Mouse (Mus musculus): Measurements from ENCODE around the gene Mxd3. TPM values are rescaled to one million over a fixed set of nuclear protein-coding genes. Genes with fewer than 3 reads are reported as not detected.

Gene Mxd3
- total and polyA plus RNA-seq, 3 experiments: 4.1 to 7.3 (median 6.9) TPM

DNA sequence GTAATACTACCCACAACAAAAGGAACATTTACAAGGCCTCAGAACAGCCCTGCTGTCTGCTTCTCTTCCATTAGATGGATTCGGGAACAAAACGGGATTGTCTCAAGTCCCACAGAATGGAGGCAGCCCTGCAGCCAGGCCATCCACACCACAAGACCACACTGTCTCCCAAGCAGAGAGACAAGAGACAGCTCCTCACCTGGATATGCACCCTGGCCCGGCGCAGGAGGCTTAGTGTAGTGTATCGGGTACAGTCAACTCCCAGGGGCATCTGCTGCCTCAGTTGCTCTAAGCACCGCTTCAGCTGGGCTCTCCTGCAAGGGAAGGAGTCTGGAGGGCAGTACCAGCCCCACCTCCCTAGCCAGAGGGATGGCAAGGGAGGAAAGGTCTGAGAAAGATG is 1.5 kb downstream of the Mxd3 start:
- DNase-seq (ENCODE audit: extremely low read depth): no peak
- no peaks in the 10 kb centered on the region for H3K9me3 ChIP-seq (replicated peaks; ENCODE audit: low read length)
- H3K27ac ChIP-seq (ENCODE audit: insufficient read depth, low read depth): no peak overlapping the region
- peaks cover 27 to 44% of the 10 kb centered on the region in 2 experiments for H3K4me1 ChIP-seq (ENCODE audit: control insufficient read depth in 1 of 2, insufficient read depth in 2 of 2)
- H3K36me3 ChIP-seq (replicated peaks in 1 of 2; ENCODE audit: control insufficient read depth in 1 of 2, insufficient read depth in 1 of 2, low read length in 1 of 2): peaks cover 29 to 33% of the 10 kb centered on the region in 2 experiments
- no peak overlapping the region for H3K4me3 ChIP-seq (replicated peaks in 1 of 3; ENCODE audit: low read depth in 2 of 3, low read length in 2 of 3, poor library complexity in 1 of 3)
- in situ Hi-C loops (cut with MboI; ENCODE audit: low pct_ligation_motif_present, low pct_unique_long_range_greater_than_20kb, low sequenced_read_pairs) (no loop called here), dilution Hi-C loops (cut with MboI; ENCODE audit: extremely low pct_ligation_motif_present, extremely low pct_unique_long_range_greater_than_20kb, low sequenced_read_pairs) (no loop called here)
- H3K4me2 ChIP-seq (ENCODE audit: insufficient read depth, low read depth, poor library complexity, severe bottlenecking): no peak overlapping the region
- H3K79me2 ChIP-seq (replicated peaks; ENCODE audit: control insufficient read depth, extremely low read depth, insufficient read depth, poor library complexity, severe bottlenecking): peaks cover 10% of the 10 kb centered on the region
- TF ChIP-seq BHLHE40 (IDR thresholded peaks at IDR 0.05; ENCODE audit: low read depth, low read length) (no peak), TBP (conservative IDR thresholded peaks at IDR 0.05; ENCODE audit: low read depth, low read length) (no peak), SIN3A (IDR thresholded peaks at IDR 0.05; ENCODE audit: low read length) (no peak), ZNF384 (IDR thresholded peaks at IDR 0.05; ENCODE audit: low read depth, low read length) (no peak), TCF12 (IDR thresholded peaks at IDR 0.05; ENCODE audit: low read depth, low read length) (no peak), SMC3 (IDR thresholded peaks at IDR 0.05; ENCODE audit: low read depth, low read length) (no peak), ZMIZ1 (IDR thresholded peaks at IDR 0.05; ENCODE audit: low read depth, low read length) (no peak), ZC3H11A (IDR thresholded peaks at IDR 0.05; ENCODE audit: low read depth, low read length) (no peak), JUND (conservative IDR thresholded peaks at IDR 0.05; ENCODE audit: low read depth, low read length) (no peak), IRF4 (IDR thresholded peaks at IDR 0.05; ENCODE audit: low read depth, low read length) (no peak), HCFC1 (IDR thresholded peaks at IDR 0.05; ENCODE audit: low read depth, low read length) (no peak), E2F4 (IDR thresholded peaks at IDR 0.05; ENCODE audit: insufficient replicate concordance, low read depth, low read length) (no peak), EP300 (IDR thresholded peaks at IDR 0.05; ENCODE audit: low read length) (no peak)
- no peak overlapping the region for H3K9ac ChIP-seq (ENCODE audit: insufficient read depth, low read depth)
- H3K27me3 ChIP-seq (replicated peaks): no peaks in the 10 kb centered on the region

DNA sequence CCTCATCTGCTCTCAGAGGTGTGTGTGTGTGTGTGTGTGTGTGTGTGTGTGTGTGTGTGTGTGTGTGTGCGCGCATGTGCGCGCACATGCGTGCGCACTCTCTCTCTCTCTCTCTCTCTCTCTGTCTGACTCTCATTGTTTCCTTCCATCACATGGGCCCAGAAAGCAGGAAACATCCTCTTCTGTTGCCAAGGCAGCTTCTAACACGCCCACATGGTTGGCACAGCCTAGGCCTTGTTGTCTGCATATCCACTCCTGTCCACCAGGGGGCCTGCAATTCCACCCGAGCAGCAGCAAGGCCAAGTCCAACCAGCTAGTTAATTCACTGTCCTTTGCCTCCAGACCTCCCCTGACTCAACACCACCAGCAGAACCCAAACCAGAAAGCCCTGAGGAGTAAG is 2.0 kb downstream of the Mxd3 start:
- Histone ChIP-seq H3K79me2 (replicated peaks; ENCODE audit: control insufficient read depth, extremely low read depth, insufficient read depth, poor library complexity, severe bottlenecking) (peaks cover 15% of the 10 kb centered on the region), H3K36me3 (replicated peaks in 1 of 2; ENCODE audit: control insufficient read depth in 1 of 2, insufficient read depth in 1 of 2, low read length in 1 of 2) (peaks cover 29 to 36% of the 10 kb centered on the region in 2 experiments), H3K4me1 (ENCODE audit: control insufficient read depth in 1 of 2, insufficient read depth in 2 of 2) (peaks cover 27 to 48% of the 10 kb centered on the region in 2 experiments), H3K4me3 (replicated peaks in 1 of 3; ENCODE audit: low read depth in 2 of 3, low read length in 2 of 3, poor library complexity in 1 of 3) (no peak overlapping the region), H3K27me3 (replicated peaks) (no peaks in the 10 kb centered on the region), H3K9ac (ENCODE audit: insufficient read depth, low read depth) (no peak overlapping the region), H3K9me3 (replicated peaks; ENCODE audit: low read length) (no peaks in the 10 kb centered on the region), H3K4me2 (ENCODE audit: insufficient read depth, low read depth, poor library complexity, severe bottlenecking) (no peak overlapping the region), H3K27ac (ENCODE audit: insufficient read depth, low read depth) (no peak overlapping the region; the same call in 1 of the 2 replicates)
- in situ Hi-C loops (cut with MboI; ENCODE audit: low pct_ligation_motif_present, low pct_unique_long_range_greater_than_20kb, low sequenced_read_pairs) (no loop called here), dilution Hi-C loops (cut with MboI; ENCODE audit: extremely low pct_ligation_motif_present, extremely low pct_unique_long_range_greater_than_20kb, low sequenced_read_pairs) (no loop called here)
- TF ChIP-seq TBP (conservative IDR thresholded peaks at IDR 0.05; ENCODE audit: low read depth, low read length): no peak
- no peak for TF ChIP-seq EP300 (IDR thresholded peaks at IDR 0.05; ENCODE audit: low read length)
- TF ChIP-seq BHLHE40 (IDR thresholded peaks at IDR 0.05; ENCODE audit: low read depth, low read length): peak; percentile 72
- TF ChIP-seq ZKSCAN1 (IDR thresholded peaks at IDR 0.05; ENCODE audit: borderline replicate concordance, low read depth, low read length): no peak
- peak; percentile 59 for TF ChIP-seq RAD21 (IDR thresholded peaks at IDR 0.05; ENCODE audit: low read depth, low read length)
- no peak for TF ChIP-seq POLR2AphosphoS2 (IDR thresholded peaks at IDR 0.05; ENCODE audit: low read depth, low read length)
- TF ChIP-seq ZMIZ1 (IDR thresholded peaks at IDR 0.05; ENCODE audit: low read depth, low read length): 0 out of 2 replicates have a peak, but pooled peaks have one; percentile 27
- TF ChIP-seq JUND (conservative IDR thresholded peaks at IDR 0.05; ENCODE audit: low read depth, low read length): peak; percentile 64
- peak; percentile 62 for TF ChIP-seq ELF1 (IDR thresholded peaks at IDR 0.05; ENCODE audit: low read depth, low read length)
- no peak for TF ChIP-seq ZNF384 (IDR thresholded peaks at IDR 0.05; ENCODE audit: low read depth, low read length)
- TF ChIP-seq ETS1 (conservative IDR thresholded peaks at IDR 0.05; ENCODE audit: low read depth, low read length): peak; percentile 46
- TF ChIP-seq HCFC1 (IDR thresholded peaks at IDR 0.05; ENCODE audit: low read depth, low read length): no peak; the same call in 1 of the 2 replicates
- TF ChIP-seq MXI1 (IDR thresholded peaks at IDR 0.05; ENCODE audit: low read depth, low read length): peak; percentile 92
- TF ChIP-seq MYC (IDR thresholded peaks at IDR 0.05; ENCODE audit: low read depth, low read length): peak; percentile 90
- no peak for TF ChIP-seq PAX5 (IDR thresholded peaks at IDR 0.05; ENCODE audit: low read length)
- TF ChIP-seq MAX (IDR thresholded peaks at IDR 0.05; ENCODE audit: low read length): peak; percentile 89
- TF ChIP-seq NRF1 (IDR thresholded peaks at IDR 0.05; ENCODE audit: low read depth, low read length): peak; percentile 77
- peak; percentile 88 to 89 for TF ChIP-seq CTCF (conservative IDR thresholded peaks at IDR 0.05 in 1 of 2, IDR thresholded peaks at IDR 0.05 in 1 of 2; ENCODE audit: low read depth in 2 of 2, low read length in 2 of 2)
- no peak for TF ChIP-seq ZC3H11A (IDR thresholded peaks at IDR 0.05; ENCODE audit: low read depth, low read length)
- TF ChIP-seq USF1 (IDR thresholded peaks at IDR 0.05; ENCODE audit: low read depth, low read length): no peak; the same call in 1 of the 2 replicates
- 0 out of 2 replicates have a peak, but pooled peaks have one; percentile 17 for TF ChIP-seq IRF4 (IDR thresholded peaks at IDR 0.05; ENCODE audit: low read depth, low read length)
- peak; percentile 93 for TF ChIP-seq SIN3A (IDR thresholded peaks at IDR 0.05; ENCODE audit: low read length)
- TF ChIP-seq CHD2 (IDR thresholded peaks at IDR 0.05; ENCODE audit: low read length): 0 out of 2 replicates have a peak, but pooled peaks have one; percentile 4
- TF ChIP-seq KAT2A (IDR thresholded peaks at IDR 0.05; ENCODE audit: insufficient replicate concordance, low read length): no peak
- TF ChIP-seq TCF12 (IDR thresholded peaks at IDR 0.05; ENCODE audit: low read depth, low read length): no peak
- peak; percentile 62 for TF ChIP-seq SMC3 (IDR thresholded peaks at IDR 0.05; ENCODE audit: low read depth, low read length)
- TF ChIP-seq USF2 (conservative IDR thresholded peaks at IDR 0.05; ENCODE audit: low read depth, low read length): no peak; the same call in 1 of the 2 replicates
- TF ChIP-seq E2F4 (IDR thresholded peaks at IDR 0.05; ENCODE audit: insufficient replicate concordance, low read depth, low read length): no peak
- no peak for TF ChIP-seq NELFE (IDR thresholded peaks at IDR 0.05; ENCODE audit: low read depth, low read length)
- TF ChIP-seq MAFK (IDR thresholded peaks at IDR 0.05; ENCODE audit: insufficient replicate concordance, low read length): no peak
- peak; percentile 94 for DNase-seq (ENCODE audit: extremely low read depth)
